ENCODE assay signal across 9 mouse cellular contexts in genomic region chr6:4746696-4747439, GRCm38 (mm10). TPM values are rescaled to one million over a fixed set of nuclear protein-coding genes. Genes with fewer than 3 reads are reported as not detected.
DNase-seq lines count a peak whose midpoint lies in the region; ATAC-seq and TF ChIP-seq lines count a peak whose summit lies in the region.
"Had no signal": no experiment of that assay in that cellular context is flagged by ENCODE, and none has a peak within 500 bp of the region (broad histone marks: within the 10 kb centered on the region; RNA-seq: fewer than 3 reads in every experiment).

Gene Sgce (minus strand): TSS chr6:4747207.
Gene Peg10 (plus strand): TSS chr6:4747306.

- no peaks in the 10 kb centered on the region for H3K27me3 ChIP-seq in embryonic facial prominence, embryonic 13.5 days
- H3K27me3 ChIP-seq in limb, embryonic 14.5 days (ENCODE audit: control insufficient read depth, insufficient read depth, low read length) = no peaks in the 10 kb centered on the region
- H3K27me3 ChIP-seq in midbrain, embryonic 15.5 days (replicated peaks) = no peaks in the 10 kb centered on the region
- H3K27me3 ChIP-seq in spleen, adult 2 months (ENCODE audit: control insufficient read depth, insufficient read depth, low read length) = peaks cover 1% of the 10 kb centered on the region; the same call in 1 of the 2 replicates

- H3K27ac ChIP-seq in bone marrow, adult 2 months (ENCODE audit: control insufficient read depth, insufficient read depth, low read depth, low read length, poor library complexity) = no peak within 1 kb of the TSS
- peak within 1 kb of the TSS; percentile 80 for H3K27ac ChIP-seq in embryonic facial prominence, embryonic 13.5 days
- H3K27ac ChIP-seq in limb, embryonic 14.5 days (replicated peaks; ENCODE audit: low read depth, low read length) = peak within 1 kb of the TSS; percentile 77
- H3K27ac ChIP-seq in midbrain, embryonic 15.5 days = peak within 1 kb of the TSS; percentile 87
- no peak within 1 kb of the TSS for H3K27ac ChIP-seq in spleen, adult 2 months (ENCODE audit: insufficient read depth, low read length)
- H3K27ac ChIP-seq: macrophage had no signal

- H3K36me3 ChIP-seq in embryonic facial prominence, embryonic 13.5 days = no peaks in the 10 kb centered on the region
- no peaks in the 10 kb centered on the region for H3K36me3 ChIP-seq in limb, embryonic 14.5 days (ENCODE audit: control insufficient read depth, insufficient read depth, low read length)
- no peaks in the 10 kb centered on the region for H3K36me3 ChIP-seq in midbrain, embryonic 15.5 days (replicated peaks)
- H3K36me3 ChIP-seq in spleen, adult 2 months (ENCODE audit: control insufficient read depth, insufficient read depth, low read length) = no peaks in the 10 kb centered on the region

- peak within 1 kb of the TSS; percentile 74 for H3K9ac ChIP-seq in embryonic facial prominence, embryonic 13.5 days
- H3K9ac ChIP-seq in limb, embryonic 14.5 days (ENCODE audit: low read depth, low read length, severe bottlenecking) = peak within 1 kb of the TSS; percentile 72
- H3K9ac ChIP-seq in midbrain, embryonic 15.5 days = peak within 1 kb of the TSS; percentile 72

- ATAC-seq in embryonic facial prominence, embryonic 13.5 days (ENCODE audit: insufficient number of reproducible peaks, insufficient read depth, low FRiP score, low TSS enrichment, low read depth) = peak; percentile 41
- peak; percentile 43 for ATAC-seq in limb, embryonic 14.5 days (ENCODE audit: low FRiP score, low read depth)
- peak; percentile 71 for ATAC-seq in midbrain, embryonic 15.5 days (replicated peaks)
- ATAC-seq in erythroid progenitor cell, adult 5-6 weeks (replicated peaks; ENCODE audit: low FRiP score, poor library complexity, severe bottlenecking) = no peak

- DNase-seq in heart, adult 9 months (ENCODE audit: low spot score in 2 of 2) = peak; percentile 55 to 59
- peak; percentile 24 for DNase-seq in kidney, adult 9 months
- peak; percentile 78 for DNase-seq in limb, embryonic 14.5 days (ENCODE audit: low spot score)
- peak in 1 of 2 experiments; percentile 14 for DNase-seq in spleen, adult 2 months (ENCODE audit: low read depth in 1 of 2, low spot score in 2 of 2)

- WGBS in bone marrow, adult 2 months = 57% methylated on average over 38 of the region's 38 CpGs
- WGBS in embryonic facial prominence, embryonic 13.5 days = 55% methylated on average over 38 of the region's 38 CpGs
- 50% methylated on average over 33 of the region's 38 CpGs for WGBS in limb, embryonic 14.5 days
- 47% methylated on average over 38 of the region's 38 CpGs for WGBS in midbrain, embryonic 15.5 days
- WGBS in spleen, adult 2 months = 64% methylated on average over 38 of the region's 38 CpGs

- H3K4me1 ChIP-seq in bone marrow, adult 2 months (ENCODE audit: control insufficient read depth, insufficient read depth, low read length) = no peaks in the 10 kb centered on the region; the same call in 1 of the 2 replicates
- H3K4me1 ChIP-seq in embryonic facial prominence, embryonic 13.5 days = no peaks in the 10 kb centered on the region
- no peaks in the 10 kb centered on the region for H3K4me1 ChIP-seq in limb, embryonic 14.5 days (ENCODE audit: control insufficient read depth, insufficient read depth, low read length)
- H3K4me1 ChIP-seq in midbrain, embryonic 15.5 days = peaks cover 5% of the 10 kb centered on the region; the same call in 1 of the 2 replicates
- H3K4me1 ChIP-seq in spleen, adult 2 months (ENCODE audit: control insufficient read depth, insufficient read depth, insufficient read length) = no peaks in the 10 kb centered on the region

- TF ChIP-seq CTCF in bone marrow, adult 2 months (IDR thresholded peaks at IDR 0.05; ENCODE audit: control insufficient read depth, insufficient read depth, low read length) = peak; percentile 36; the same call in 1 of the 2 replicates
- TF ChIP-seq CTCF in spleen, adult 2 months (IDR thresholded peaks at IDR 0.05; ENCODE audit: extremely low read depth, insufficient read depth, insufficient read length, insufficient replicate concordance) = peak; percentile 45; the same call in 1 of the 2 replicates

- TF ChIP-seq POLR2A in bone marrow, adult 2 months (IDR thresholded peaks at IDR 0.05; ENCODE audit: borderline replicate concordance, control insufficient read depth, low read depth, low read length) = no peak
- peak; percentile 85; the same call in 1 of the 2 replicates for TF ChIP-seq POLR2A in limb, embryonic 14.5 days (IDR thresholded peaks at IDR 0.05; ENCODE audit: borderline replicate concordance, extremely low read depth, insufficient read depth, insufficient read length)
- no peak for TF ChIP-seq POLR2A in spleen, adult 2 months (IDR thresholded peaks at IDR 0.05; ENCODE audit: low read depth, low read length)

- peak within 1 kb of the TSS; percentile 58 for H3K4me2 ChIP-seq in embryonic facial prominence, embryonic 13.5 days
- peak within 1 kb of the TSS; percentile 61 for H3K4me2 ChIP-seq in limb, embryonic 14.5 days (replicated peaks; ENCODE audit: low read depth, low read length, severe bottlenecking)
- peak within 1 kb of the TSS; percentile 80 for H3K4me2 ChIP-seq in midbrain, embryonic 15.5 days

- H3K4me3 ChIP-seq in bone marrow, adult 2 months (replicated peaks; ENCODE audit: control insufficient read depth, low read depth, low read length) = peak within 1 kb of the TSS; percentile 47
- H3K4me3 ChIP-seq in embryonic facial prominence, embryonic 13.5 days = peak within 1 kb of the TSS; percentile 53
- H3K4me3 ChIP-seq in limb, embryonic 14.5 days (replicated peaks; ENCODE audit: low read length) = peak within 1 kb of the TSS; percentile 49
- peak within 1 kb of the TSS; percentile 52 for H3K4me3 ChIP-seq in midbrain, embryonic 15.5 days
- peak within 1 kb of the TSS; percentile 45 for H3K4me3 ChIP-seq in spleen, adult 2 months (ENCODE audit: extremely low read depth, insufficient read depth, insufficient read length)

- peaks cover 23% of the 10 kb centered on the region for H3K9me3 ChIP-seq in embryonic facial prominence, embryonic 13.5 days
- H3K9me3 ChIP-seq in limb, embryonic 14.5 days (ENCODE audit: control insufficient read depth, low read length) = peaks cover 28% of the 10 kb centered on the region; the same call in 1 of the 2 replicates
- H3K9me3 ChIP-seq in midbrain, embryonic 15.5 days = no peaks in the 10 kb centered on the region

RNA-seq across cellular contexts. Expression of gene Sgce, which starts in this region (rescaled TPM):
- polyA plus RNA-seq in bone marrow, adult 2 months (2011; ENCODE audit: insufficient read depth, insufficient read length, low replicate concordance, missing spikeins) = 0.84 and 7.1 TPM in 2 replicates
- polyA plus RNA-seq in embryonic facial prominence, embryonic 13.5 days (2015; fragmentation: Nextera tagmentation; extraction: Ambion mirVana) = 66.5 and 80.6 TPM in 2 replicates
- polyA plus RNA-seq in limb, embryonic 14.5 days (2012; rRNA removed) = 54.8 and 62.0 TPM in 2 replicates
- 63.6 and 66.1 TPM in 2 replicates for polyA plus RNA-seq in limb, embryonic 14.5 days (2014; fragmentation: Nextera tagmentation; extraction: Ambion mirVana)
- polyA plus RNA-seq in midbrain, embryonic 15.5 days (2015; fragmentation: Nextera tagmentation; extraction: Ambion mirVana) = 58.5 and 58.9 TPM in 2 replicates
- polyA plus RNA-seq in spleen, adult 2 months (2012; rRNA removed) = 3.0 and 3.4 TPM in 2 replicates
- total RNA-seq in erythroid progenitor cell, adult 5-6 weeks (2015; ENCODE audit: low replicate concordance) = 3.4 TPM in 1 of 2 replicates, not detected in the other
- total RNA-seq in erythroid progenitor cell, adult 5-6 weeks (2017; ENCODE audit: low replicate concordance) = 0.64 TPM in 1 of 2 replicates, not detected in the other

RNA-seq across cellular contexts. Expression of gene Peg10, which starts in this region (rescaled TPM):
- 0.93 and 4.5 TPM in 2 replicates for polyA plus RNA-seq in bone marrow, adult 2 months (2011; ENCODE audit: insufficient read depth, insufficient read length, low replicate concordance, missing spikeins)
- 7.6 and 7.8 TPM in 2 replicates for polyA plus RNA-seq in embryonic facial prominence, embryonic 13.5 days (2015; fragmentation: Nextera tagmentation; extraction: Ambion mirVana)
- 138 and 171 TPM in 2 replicates for polyA plus RNA-seq in limb, embryonic 14.5 days (2012; rRNA removed)
- polyA plus RNA-seq in limb, embryonic 14.5 days (2014; fragmentation: Nextera tagmentation; extraction: Ambion mirVana) = 12.7 and 13.8 TPM in 2 replicates
- polyA plus RNA-seq in midbrain, embryonic 15.5 days (2015; fragmentation: Nextera tagmentation; extraction: Ambion mirVana) = 7.9 and 8.5 TPM in 2 replicates
- polyA plus RNA-seq in spleen, adult 2 months (2012; rRNA removed) = 0.35 and 0.42 TPM in 2 replicates
- not detected in 2 replicates for total RNA-seq in erythroid progenitor cell, adult 5-6 weeks (2015; ENCODE audit: low replicate concordance)
- 0.13 TPM in 1 of 2 replicates, not detected in the other for total RNA-seq in erythroid progenitor cell, adult 5-6 weeks (2017; ENCODE audit: low replicate concordance)

Comparison
In these comparisons a context has a peak if more than half of its experiments do, and no peak if none do; other contexts are left out.
1. H3K27ac ChIP-seq: peak in embryonic facial prominence, embryonic 13.5 days (single experiment), limb, embryonic 14.5 days (single experiment) and midbrain, embryonic 15.5 days (single experiment); none in bone marrow, adult 2 months (single experiment) and spleen, adult 2 months (single experiment).
2. Peak in every context shown above with its lines, with median percentiles within 50 percentile points of each other: H3K4me3 ChIP-seq, H3K4me2 ChIP-seq and H3K9ac ChIP-seq.